Mouse (Mus musculus) liver (tissue): ENCODE measurements at regions not wholly inside any gene's neighbourhood (a gene's known extent, or its start where the extent isn't known, plus 50 kb on each side); places are given as distances from the start of the nearest gene placed in this dataset.

Source experiments
- DNase-seq: peaks from one replicate; pipeline ENCODE4 v3.0.0-alpha.2; 2020; ENCODE audit warnings: mixed read lengths

DNA sequence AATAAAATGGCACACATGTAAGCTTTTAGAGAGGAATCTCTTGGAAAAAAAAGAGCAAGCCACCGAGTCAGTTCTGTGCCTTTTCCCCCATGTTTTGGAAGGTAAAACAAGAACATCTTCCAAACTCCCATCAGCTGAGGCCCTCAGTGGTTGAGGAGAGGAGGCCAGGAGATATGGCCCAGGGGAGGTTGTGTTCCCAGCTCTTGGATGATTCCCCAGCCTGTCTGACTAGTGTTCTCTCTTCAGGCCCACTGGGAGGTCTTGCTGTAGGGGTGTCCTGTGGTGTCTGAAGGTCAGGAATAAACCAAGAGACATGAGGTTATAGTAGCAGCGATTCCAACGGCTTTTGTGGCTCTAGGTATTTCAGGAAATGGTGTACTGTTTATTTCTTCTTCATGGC lies 643.2 kb downstream of the Rnf144a start:
- no peak for DNase-seq

DNA sequence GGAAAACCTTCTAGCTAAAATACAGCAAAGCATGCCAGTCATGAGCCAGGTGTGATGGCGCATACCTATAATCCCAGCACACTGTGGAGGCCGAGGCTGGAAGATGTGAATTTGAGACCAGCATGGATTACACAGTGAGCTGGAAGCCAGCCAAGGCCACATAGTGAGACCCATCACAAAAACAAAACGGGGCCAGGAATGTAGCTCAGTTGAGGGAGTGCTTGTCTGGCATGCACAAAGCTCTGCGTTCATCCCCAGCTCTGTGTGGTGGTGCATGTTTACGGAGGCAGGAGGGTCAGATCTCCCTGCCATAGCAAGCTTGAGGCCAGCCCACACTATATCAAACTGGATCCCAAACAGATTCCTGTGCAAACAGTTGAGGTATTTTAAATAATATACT lies 646.4 kb downstream of the Rnf144a start:
- DNase-seq = no peak

DNA sequence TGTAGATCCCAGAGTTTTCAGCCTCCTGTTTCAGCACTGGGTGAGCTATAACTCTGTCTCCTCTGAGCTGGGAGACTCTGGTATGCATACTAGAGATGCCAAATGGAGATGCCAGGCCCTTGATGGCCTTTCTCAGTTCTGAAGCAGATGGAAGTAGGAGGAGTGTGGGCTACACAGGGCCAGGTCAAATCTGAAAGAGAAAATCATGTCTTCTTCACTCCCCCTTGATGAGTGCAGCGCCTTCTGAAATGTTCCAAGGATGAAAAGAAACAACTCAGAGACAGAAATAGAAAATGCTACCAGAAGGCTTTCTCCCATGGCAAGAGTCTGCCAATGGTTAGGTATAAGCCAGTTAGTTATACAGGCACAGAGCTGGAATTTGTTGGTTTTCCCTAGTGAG lies 652.0 kb downstream of the Rnf144a start:
- DNase-seq = no peak

DNA sequence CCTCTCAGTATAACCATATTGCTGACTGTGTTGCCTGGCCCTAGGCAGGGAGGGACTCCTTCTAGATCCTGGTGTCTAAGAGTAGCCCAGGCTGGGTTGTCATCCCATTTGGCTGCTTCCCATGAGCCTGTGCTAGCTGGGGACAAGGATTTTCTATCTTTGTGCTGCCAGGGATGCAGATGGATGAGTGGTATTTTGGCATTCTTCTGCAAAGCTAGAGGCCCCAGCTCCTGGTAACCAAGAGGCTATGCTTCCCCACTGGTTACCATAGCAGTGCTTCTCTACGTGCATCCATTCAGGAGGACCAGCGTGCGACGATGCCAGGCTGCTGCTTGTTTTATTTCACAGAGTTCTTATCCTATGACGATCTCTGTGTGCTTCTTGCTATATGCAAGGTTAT lies 658.0 kb downstream of the Rnf144a start:
- no peak for DNase-seq

DNA sequence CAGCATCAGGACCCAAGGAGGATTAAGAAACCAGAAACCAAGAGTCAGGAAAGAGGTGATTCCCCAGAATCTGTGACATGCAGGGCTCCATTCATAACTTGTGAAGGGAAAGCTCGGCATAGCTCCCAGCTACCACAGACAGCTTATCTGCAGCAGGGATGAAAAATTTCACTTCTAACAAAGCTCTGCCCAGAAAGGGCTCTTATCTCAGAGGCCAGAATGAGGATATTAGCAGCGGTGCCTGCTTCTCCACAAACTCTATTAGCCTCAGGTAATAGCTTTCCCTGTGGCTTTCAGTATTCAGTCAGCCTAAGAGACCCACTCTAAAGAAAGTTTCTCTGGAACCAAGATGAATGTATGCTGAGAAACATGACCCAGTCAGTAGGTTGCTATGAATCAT lies 636.9 kb upstream of the Id2 start:
- no peak for DNase-seq

DNA sequence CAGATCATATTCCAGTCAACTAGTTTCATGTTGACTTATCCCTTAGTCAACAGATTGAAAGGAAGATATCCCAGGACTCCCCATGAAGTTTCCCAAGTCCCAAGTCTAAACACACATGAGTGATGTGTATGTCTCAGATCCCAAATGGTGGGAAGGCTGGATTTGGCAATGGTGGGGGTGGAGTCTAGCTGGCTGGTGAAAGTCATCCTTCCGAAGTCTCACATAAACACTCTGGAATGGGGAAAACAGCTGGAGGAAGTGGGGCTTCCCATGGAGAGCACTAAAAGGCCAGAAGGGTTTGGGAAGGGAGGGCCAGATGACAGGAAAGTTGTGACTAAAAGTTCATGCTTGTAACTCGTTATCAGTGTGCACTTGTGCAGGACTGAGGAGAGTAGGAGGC lies 628.8 kb upstream of the Id2 start:
- no peak for DNase-seq

DNA sequence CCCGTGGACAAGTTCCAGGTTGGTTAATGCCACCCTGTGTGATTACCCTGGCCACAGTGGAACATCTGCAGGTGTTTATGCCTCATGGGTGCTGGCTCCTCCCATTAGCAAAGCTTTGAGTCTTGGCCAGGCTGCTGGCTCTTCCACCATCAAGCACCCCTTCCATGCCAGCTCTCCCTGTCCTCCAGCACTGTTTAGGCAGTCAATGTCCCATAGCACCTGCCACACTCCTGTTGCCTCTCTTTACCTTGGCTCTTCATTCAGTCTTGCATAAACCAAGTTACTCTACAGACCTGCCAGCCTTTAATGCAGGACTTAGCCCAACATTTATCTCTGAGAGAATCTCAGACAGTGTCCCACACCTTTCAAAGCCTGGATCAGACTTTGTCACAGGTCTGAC lies 614.2 kb upstream of the Id2 start:
- no peak for DNase-seq

DNA sequence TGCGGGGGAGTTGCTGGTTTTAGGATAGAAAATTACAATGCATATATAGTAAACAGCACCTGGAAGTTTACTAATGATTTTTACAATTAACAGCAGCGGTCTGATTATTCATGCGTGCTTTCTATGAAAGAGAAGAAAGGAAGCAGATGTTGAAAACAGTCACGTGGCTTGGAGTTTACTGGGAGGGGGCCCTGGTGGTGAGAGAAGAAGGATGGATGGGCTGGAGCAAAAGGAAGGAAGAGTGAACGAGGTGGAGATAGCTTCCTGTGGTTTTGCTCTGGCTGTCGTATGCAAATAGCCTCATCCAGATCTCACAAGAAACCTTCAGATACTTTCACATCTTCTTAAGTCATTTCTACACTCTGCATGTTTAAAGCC lies 606.1 kb upstream of the Id2 start:
- no peak for DNase-seq

DNA sequence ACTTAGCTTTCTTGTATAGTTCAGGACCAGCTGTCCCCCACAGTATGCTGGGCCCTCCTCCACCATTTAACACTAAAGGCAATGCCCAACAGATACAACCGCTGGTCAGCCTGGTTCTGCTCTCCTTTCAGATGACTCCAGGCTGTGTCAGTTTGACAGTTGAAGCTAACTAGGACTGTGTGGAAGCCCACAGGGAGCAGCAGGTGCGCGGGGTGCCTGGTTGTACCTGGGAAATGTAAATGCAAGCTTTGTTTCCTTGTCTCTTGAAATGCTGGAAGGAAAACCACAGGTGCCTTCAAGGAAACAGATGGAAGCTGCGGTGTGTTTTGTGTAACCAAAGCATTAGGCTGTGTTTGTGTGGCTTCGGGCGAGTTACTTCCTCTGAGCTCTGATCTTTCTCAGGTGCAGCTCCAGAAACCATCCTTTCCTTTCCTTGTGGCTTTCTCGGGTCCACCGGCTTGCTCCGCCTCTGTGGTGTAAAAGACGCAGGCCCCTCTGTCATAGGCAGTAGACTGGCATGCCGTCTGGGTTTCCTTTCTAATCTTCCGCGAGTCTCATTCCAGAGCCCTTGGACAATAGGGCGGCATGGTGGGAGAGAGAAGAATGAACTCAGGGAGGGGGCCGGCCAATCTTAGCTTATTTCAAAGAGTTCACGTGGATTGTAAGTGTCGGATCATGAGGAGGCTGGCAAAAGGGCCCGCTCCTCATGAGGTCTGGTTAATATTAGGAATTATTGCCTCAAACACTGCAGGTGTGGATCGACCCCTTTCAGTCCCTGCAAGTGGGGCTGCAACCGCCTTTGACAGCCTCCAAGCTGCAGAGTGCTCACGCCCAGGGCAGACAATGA lies 605.5 kb upstream of the Id2 start:
- no peak for DNase-seq

DNA sequence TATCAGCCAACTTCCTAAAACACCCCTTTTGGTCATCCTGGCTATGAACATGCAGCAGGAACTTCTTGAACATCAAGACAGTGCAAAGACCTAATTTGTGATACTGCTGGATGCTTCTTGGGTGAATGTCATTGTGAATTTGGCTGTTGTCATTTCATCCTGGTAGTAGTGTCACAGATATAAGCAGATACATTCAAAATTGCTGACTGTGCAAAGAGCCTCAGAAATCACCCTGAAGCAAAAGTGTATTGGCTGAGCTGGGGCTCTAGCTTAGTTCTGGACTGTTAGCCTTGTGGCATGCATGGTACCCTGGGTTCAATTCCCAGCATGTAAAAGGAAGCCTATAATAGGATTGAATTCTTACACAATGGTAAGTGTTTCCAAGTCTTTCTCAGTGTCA lies 590.1 kb upstream of the Id2 start:
- no peak for DNase-seq

DNA sequence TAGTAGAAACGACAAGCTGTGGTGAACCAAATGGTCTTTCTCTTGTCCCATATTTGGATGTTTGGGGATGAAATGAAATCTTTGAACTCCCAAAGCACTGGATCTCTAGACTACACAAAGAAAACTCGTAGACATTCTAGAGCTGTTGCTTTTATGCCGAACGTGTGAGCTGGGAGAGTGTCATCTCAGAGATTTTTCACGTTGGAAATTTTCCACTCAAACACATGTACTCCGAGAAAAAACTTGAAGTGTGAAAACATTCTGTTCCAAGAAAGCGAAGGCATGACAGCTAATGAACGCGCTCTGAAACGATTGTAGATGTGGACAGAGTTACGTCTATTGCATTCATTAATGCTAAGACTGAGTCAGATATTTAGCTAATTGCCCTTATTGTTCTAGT lies 579.7 kb upstream of the Id2 start:
- no peak for DNase-seq

DNA sequence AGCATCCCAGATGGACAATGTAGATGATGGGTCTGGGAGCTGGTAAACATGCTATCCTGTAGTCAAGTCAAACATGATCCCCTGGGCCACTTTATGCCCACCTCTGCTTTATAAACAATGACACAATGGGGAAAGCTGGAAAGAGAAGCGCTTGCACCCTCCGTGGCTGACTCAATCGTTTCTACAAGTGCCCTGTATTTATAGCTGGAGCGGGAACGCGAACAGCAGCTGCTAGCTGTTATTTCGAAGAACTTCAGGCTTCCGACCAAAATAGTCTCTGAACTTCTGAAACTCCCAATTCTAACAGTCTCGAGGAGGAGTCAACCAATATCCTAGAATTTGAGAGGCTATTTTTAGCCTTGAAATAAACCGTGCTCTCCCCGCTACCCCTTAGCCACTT lies 571.4 kb upstream of the Id2 start:
- no peak for DNase-seq

DNA sequence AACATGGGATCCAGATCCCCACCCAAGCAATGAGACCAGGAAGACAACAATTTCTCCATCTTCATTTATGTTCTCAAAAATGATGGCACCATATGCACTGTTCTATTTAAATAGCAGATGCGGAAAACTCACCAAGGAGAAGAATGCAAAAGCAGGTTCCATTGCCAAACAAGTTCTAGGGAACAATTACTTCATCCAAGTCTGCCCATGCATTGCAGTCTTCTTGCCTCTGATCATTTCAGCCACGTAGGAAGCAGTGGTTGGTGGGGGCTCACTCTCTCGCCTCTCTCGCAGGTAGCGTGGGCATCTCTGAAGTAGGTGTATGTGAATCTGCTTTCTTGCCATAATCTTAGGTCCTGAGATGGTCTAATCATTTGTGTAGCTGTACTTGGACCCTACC lies 557.5 kb upstream of the Id2 start:
- DNase-seq = no peak

DNA sequence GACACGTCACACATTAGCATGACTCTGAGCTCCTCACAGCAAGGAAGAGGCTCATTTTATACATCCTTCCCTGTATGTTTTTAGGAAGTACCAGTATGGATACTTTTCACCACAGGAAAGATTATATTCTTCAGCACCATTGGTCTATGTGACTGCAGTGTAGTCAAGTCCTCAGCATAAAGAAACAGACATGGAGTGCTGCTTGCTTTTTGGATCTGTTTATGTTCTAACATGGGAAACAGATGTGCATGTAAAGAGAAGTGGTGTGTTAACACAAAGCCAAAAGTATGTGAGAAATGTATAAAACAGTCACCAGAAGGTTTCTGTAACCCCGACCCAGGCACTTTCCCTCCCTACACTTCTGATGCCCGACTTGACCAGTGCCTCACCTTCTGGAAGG lies 553.3 kb upstream of the Id2 start:
- no peak for DNase-seq

DNA sequence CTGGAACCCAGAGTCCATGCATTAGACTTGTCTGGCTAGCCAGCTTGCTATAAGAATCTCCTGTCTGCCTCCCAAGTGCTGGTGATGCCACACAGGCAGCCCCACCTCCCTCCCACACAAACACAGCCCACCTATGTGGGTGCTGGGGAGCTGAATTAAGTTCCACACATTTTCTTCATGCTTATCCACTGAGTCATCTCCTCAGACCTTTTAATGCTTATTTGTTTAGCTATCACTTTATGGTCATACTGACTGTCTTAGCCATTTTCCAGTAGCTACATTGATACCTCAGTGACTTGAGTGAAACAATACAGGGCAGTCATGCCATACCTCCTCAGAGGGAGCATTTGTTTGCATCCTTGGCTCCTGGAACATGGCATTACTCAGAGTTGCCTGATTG lies 531.1 kb upstream of the Id2 start:
- DNase-seq = no peak

DNA sequence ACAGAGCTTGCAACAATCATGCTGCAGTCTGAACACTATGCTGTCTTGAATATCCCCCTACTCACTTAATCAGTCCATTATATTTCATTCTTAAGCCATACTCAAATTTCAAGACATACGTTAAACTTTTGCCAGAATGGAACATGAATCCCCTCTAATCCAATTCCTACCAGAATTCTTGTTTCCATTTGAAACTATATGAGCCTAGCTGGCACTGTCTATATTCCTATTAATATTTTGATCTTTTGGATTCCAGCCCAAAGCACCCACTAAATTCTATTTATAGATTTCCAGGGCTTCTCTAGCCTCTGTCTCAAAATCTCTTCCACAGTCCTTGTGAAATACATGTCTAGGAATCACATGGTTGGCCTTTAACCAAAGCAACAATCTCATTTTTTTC lies 528.9 kb upstream of the Id2 start:
- DNase-seq = no peak

DNA sequence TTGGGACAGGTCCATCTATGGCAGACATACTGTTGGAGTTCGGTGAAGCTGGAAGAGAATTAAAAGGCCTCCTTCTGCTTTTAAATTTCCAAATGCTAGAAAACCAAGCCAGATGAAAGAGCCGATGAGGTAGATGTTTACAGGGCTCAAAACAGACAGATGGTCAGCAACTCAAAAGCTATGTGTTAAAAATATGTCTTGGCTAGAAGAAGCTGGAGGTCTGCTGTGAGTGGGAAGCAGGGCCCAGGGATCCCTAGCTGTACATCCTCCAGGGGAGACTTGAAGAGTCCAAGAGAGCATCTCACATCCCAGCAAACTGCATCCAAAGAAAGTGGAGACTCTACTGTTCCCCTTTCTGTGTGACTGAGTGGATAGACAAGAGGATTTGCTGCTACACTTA lies 526.5 kb upstream of the Id2 start:
- no peak for DNase-seq

DNA sequence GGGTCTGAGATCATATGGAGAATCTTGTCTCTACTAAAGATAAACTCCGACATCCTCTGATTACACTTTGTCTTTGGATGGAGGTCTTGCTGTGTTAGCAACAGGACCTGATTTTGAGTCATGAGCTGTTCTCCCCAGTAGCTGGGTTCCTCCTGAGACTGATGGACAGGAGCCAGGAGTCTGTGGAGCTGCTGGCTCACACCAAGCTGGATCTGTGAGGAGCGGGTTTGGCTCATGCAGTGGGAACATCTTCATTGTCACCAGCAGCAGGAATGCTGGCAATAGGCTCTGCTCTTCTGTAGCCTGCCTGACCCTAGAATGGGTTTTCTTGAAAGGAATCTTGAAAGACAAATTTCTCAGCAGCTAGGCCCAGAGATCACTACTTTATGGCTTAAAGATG lies 524.2 kb upstream of the Id2 start:
- DNase-seq = no peak

DNA sequence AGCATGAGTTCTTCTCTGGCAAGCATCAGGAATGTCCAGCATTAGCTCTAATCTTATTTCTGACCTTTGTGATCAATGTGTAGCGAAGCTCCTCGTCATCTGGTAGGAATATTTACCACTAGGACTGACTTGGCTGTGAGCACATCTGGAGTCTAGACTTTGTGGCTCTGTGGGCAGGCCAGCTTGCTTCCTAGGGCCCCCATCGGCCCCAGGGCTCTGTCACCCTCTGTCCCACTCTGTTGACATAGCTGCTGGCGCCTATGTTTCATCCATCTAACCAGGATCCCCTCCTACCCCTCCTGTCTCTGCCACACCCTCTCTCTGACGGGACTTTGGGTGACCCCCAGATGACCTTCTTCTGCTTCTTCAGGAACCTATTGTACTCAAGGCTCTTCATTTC lies 520.6 kb upstream of the Id2 start:
- no peak for DNase-seq

DNA sequence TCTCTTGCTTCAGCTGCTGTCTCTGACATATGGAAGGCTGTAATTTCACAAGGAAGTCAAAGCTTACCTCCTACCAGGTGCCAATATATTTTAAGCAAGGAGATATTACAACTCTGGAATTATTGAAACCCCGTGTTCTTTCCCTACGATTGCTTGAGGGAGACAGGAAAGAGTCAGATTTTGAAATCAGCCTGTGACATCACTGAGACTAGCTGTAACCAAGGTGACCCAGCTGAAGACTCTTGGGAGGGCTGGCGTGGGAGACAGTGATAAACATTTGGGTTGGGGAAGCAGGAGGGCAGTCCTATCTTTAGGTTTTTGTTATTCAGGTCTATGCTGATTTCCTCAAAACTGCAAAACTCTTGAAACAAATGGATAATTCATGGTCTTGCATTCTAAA lies 518.4 kb upstream of the Id2 start:
- DNase-seq = no peak

DNA sequence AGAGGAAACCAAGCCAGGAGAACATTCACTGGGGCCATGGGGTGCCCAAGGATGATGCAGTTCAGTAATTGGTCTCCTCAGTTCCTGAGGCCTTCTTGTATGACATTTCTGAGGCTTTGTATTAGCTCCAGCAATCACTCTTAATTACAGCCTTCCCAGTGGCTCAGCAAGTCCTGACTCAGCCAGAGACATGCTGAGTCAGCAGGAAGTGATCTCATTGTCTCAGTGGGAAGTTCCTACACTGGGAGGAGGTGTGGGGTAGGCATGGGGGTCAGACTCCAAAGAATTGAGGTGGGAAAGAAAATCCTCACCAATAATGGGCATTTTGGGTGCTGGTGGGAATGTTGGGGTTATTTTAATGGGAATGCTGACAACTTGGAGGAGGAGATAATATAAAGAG lies 516.5 kb upstream of the Id2 start:
- no peak for DNase-seq

DNA sequence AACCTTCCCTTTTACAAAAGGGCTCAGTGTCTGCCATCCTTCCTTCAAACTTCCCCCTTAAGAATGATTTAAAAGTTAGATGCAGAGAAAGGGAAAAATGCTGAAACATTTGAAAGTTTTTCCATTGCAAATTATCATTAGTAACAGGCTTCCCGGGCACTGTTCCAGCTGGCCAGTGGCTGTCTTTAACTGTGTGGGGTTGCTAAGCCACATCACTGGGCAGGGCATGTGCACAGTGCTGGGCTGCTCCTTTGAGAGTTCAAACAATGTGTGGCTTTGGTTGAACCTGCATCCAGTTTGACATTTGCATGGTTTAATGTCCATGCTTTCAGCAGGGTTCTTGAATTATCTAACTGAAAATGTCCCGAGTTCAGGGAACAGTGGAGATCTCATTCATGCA lies 512.1 kb upstream of the Id2 start:
- no peak for DNase-seq

DNA sequence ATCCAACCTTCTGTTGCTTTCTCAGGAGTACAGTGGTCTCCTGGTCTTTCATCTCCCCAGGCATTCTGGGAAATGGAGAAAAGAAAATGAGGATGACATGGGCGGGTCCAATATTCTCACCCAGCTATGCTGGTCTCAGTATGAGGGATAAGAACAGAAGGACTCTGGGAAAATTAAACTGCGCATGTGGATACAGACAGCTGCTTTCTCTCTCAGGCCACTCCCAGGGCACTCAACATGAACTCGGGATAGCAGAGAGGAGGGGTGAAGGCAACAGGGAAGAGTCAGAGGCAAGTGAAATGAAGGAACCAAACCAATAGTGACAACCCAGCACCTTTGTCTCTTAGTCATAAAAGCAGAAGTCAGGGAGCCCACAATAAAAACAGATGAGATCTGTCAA lies 508.5 kb upstream of the Id2 start:
- no peak for DNase-seq

DNA sequence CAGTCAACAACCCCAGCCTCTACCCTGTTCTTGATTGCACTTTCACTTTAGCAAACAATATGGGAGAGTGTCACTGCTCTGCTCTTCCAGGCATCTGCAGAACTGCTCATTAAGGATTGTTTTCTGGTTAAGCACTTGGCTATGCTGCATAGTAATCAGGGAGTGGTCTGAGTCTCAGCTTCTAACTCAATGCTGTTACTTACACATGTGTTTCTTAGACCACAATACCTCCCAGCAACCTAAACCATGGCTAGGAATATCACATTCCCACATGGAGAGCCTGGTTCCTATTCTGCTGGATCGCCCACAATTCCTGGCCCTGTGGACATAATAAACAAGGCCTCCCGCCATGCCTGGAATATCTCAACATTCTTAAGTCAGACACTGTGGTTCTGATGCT lies 493.3 kb upstream of the Id2 start:
- DNase-seq = no peak

DNA sequence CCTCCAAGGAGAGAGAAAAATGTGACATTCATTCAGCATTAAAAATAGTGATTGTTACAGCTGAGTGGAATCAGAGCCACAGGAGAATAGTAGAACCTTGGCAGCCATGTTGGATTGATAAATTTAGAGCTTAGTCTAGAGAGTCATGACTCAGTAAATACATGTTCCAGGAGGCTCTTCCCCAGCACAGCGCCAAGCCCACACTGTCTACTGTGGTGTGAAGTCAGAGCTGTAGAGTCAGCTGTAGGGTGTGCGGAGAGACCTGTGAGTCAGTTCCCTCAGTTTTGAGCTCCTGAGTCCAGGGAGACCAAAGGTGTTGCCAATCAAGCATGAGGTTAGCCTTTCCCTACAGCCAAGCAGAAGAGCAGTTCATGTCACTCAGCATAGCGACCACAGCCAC lies 488.8 kb upstream of the Id2 start:
- no peak for DNase-seq

DNA sequence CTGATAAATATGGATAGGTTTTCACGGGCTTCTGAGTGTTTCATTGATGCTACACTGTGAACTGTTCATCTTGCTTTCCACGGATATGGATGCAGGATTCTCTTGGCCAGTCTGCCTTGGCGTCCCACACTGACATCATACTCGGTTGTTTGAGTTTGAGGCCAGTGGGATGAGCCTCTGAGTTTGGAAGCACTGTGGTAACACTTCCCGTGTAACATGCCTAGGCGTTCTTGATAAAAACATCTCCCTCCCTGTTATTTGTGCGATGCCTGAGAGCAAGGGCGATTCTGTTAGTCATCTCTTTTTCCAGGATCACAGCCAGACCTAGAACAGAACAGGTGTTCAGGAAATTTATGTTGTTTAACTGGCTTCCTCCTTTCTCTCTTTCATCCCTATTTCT lies 482.5 kb upstream of the Id2 start:
- no peak for DNase-seq
